Mouse (Mus musculus) heart, embryonic 11.5 days (tissue): Measurements from ENCODE around the gene Fbxl3. TPM values are rescaled to one million over a fixed set of nuclear protein-coding genes. Genes with fewer than 3 reads are reported as not detected.

Source experiments
- ATAC-seq: fragments of 200-750 bp; cut with Nextera tagmentation; replicated peaks from 2 replicates; pipeline ENCODE4 v1.8.0; 2017; ENCODE audit warnings: moderate library complexity; ENCODE audit not compliant: insufficient number of reproducible peaks, low FRiP score, low TSS enrichment
- H3K27ac ChIP-seq: fragments of 300-500 bp; sonication (generic); 2 replicates; pipeline ENCODE4 v1.5.1; 2014; ENCODE audit warnings: mild to moderate bottlenecking, low read depth, low read length
- H3K27me3 ChIP-seq: fragments of 300-500 bp; sonication (generic); 2 replicates; pipeline ENCODE4 v1.6.1; 2014; ENCODE audit warnings: mild to moderate bottlenecking, low read length, mixed read lengths; ENCODE audit not compliant: control insufficient read depth, insufficient read depth
- H3K36me3 ChIP-seq: fragments of 300-500 bp; sonication (generic); 2 replicates; pipeline ENCODE4 v1.6.1; 2014; ENCODE audit warnings: mild to moderate bottlenecking, low read length, moderate library complexity, mixed read lengths; ENCODE audit not compliant: control insufficient read depth, insufficient read depth
- H3K4me1 ChIP-seq: fragments of 300-500 bp; sonication (generic); 2 replicates; pipeline ENCODE4 v1.6.1; 2014; ENCODE audit warnings: low read length; ENCODE audit not compliant: control insufficient read depth, insufficient read depth
- H3K4me2 ChIP-seq: fragments of 300-500 bp; sonication (generic); 2 replicates; pipeline ENCODE4 v1.6.1; 2014; ENCODE audit warnings: mild to moderate bottlenecking, moderate library complexity
- H3K4me3 ChIP-seq: fragments of 300-500 bp; sonication (generic); 2 replicates; pipeline ENCODE4 v1.5.1; 2014; ENCODE audit warnings: low read depth, low read length
- H3K9ac ChIP-seq: fragments of 300-500 bp; sonication (generic); 2 replicates; pipeline ENCODE4 v1.6.1; 2014; ENCODE audit warnings: mild to moderate bottlenecking, low read depth, low read length, moderate library complexity
- H3K9me3 ChIP-seq: fragments of 300-500 bp; sonication (generic); replicated peaks from 2 replicates; pipeline ENCODE4 v1.6.1; 2016; ENCODE audit warnings: low read length; ENCODE audit not compliant: control insufficient read depth
- WGBS: fragments of 180-500 bp; shearing (Covaris S2); extraction: QIAGEN DNeasy Blood & Tissue Kit; methylation state at CpG from one replicate; pipeline ENCODE4 v1.1.7; 2014; ENCODE audit not compliant: insufficient replicate concordance; 5-methylcytosine and 5-hydroxymethylcytosine counted together
- polyA plus RNA-seq: library from polyadenylated mRNA; unstranded; fragments of >200 nt; fragmentation: Nextera tagmentation; extraction: Ambion mirVana; gene quantifications from 2 replicates; pipeline ENCODE4 v1.2.1, GENCODE M21; 2014

Gene Fbxl3
- polyA plus RNA-seq, 1 experiment from 2014 or later, result 23.0 TPM

DNA sequence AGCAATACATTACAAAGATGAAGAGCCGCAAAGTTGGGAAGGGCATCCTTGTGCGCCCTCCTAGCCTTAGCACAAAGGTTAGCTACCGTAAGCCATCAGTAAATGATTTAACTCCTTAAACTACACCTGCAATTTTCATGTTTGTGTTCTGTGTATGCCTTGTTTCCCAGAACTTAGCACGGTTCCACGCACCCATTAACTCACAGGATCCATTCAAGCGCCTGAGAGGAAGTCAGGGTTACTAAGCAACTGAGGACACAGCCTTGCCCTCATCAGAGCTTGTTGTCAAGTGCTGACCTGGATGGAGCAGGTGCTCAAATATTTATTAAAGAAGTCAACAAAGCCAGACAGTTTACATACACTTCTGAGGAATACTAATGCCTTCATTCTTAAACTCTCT is 2.9 kb upstream of the Fbxl3 start:
- Histone ChIP-seq H3K9ac (no peak overlapping the region), H3K36me3 (no peaks in the 10 kb centered on the region), H3K4me3 (no peak overlapping the region), H3K27me3 (no peaks in the 10 kb centered on the region), H3K4me1 (no peaks in the 10 kb centered on the region), H3K9me3 (no peaks in the 10 kb centered on the region), H3K27ac (no peak overlapping the region), H3K4me2 (no peak overlapping the region)
- ATAC-seq, result no peak
- 75% methylated on average over 6 of the region's 6 CpGs for WGBS

- Histone ChIP-seq H3K4me1 (no peaks in the 10 kb centered on the region), H3K9me3 (no peaks in the 10 kb centered on the region), H3K4me2 (no peak overlapping the region), H3K4me3 (no peak overlapping the region), H3K9ac (no peak overlapping the region), H3K36me3 (0 out of 2 replicates have a peak, but pooled peaks cover 2% of the 10 kb centered on the region), H3K27me3 (no peaks in the 10 kb centered on the region), H3K27ac (no peak overlapping the region)
- 70% methylated on average over 3 of the region's 3 CpGs for WGBS
- ATAC-seq, result no peak
Measured at GRCm38 (mm10) chr14:103101171-103101570, 1.8 kb upstream of the Fbxl3 start.

GRCm38 (mm10) chr14:103100296-103100695 is 930 bp upstream of the Fbxl3 start:
- no peaks in the 10 kb centered on the region for H3K4me1 ChIP-seq
- WGBS, result 82% methylated on average over 13 of the region's 13 CpGs
- no peak overlapping the region for H3K27ac ChIP-seq
- peak overlapping the region; percentile 77; the same call in 1 of the 2 replicates for H3K4me2 ChIP-seq
- 0 out of 2 replicates have a peak, but pooled peaks cover 2% of the 10 kb centered on the region for H3K36me3 ChIP-seq
- no peak overlapping the region for H3K4me3 ChIP-seq
- no peaks in the 10 kb centered on the region for H3K27me3 ChIP-seq
- no peaks in the 10 kb centered on the region for H3K9me3 ChIP-seq
- no peak for ATAC-seq
- H3K9ac ChIP-seq, result no peak overlapping the region

GRCm38 (mm10) chr14:103098587-103099235 is 655 bp downstream of the Fbxl3 start:
- peak overlapping the region; percentile 100 for H3K9ac ChIP-seq
- peak overlapping the region; percentile 92 for H3K4me3 ChIP-seq
- WGBS, result under 1% methylated on average over 47 of the region's 86 CpGs
- H3K9me3 ChIP-seq, result no peaks in the 10 kb centered on the region
- ATAC-seq, result peak; percentile 82
- H3K27ac ChIP-seq, result peak overlapping the region; percentile 100
- 0 out of 2 replicates have a peak, but pooled peaks cover 2% of the 10 kb centered on the region for H3K36me3 ChIP-seq
- no peaks in the 10 kb centered on the region for H3K4me1 ChIP-seq
- no peaks in the 10 kb centered on the region for H3K27me3 ChIP-seq
- H3K4me2 ChIP-seq, result peak overlapping the region; percentile 77

DNA sequence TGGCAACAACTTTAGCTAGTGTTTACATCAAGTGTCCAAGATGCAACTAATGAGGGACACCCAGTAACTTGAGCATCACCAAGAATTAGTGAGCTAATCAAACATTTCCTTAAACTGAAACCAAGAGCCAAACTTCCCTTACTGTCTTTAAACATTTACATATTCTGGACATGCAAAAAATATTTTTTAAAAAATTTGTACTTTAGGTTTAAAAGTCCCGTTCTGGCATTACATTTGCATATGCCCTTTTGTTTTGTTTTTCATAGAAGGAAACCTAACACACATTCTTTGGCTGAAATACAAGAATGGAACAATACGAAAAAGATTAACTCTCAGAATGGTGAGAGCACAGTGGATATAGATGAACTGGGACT is 1.2 kb downstream of the Fbxl3 start:
- no peaks in the 10 kb centered on the region for H3K4me1 ChIP-seq
- peak overlapping the region; percentile 100; the same call in 1 of the 2 replicates for H3K27ac ChIP-seq
- ATAC-seq, result no peak
- H3K27me3 ChIP-seq, result no peaks in the 10 kb centered on the region
- H3K4me3 ChIP-seq, result peak overlapping the region; percentile 92
- WGBS, result 2% methylated on average over 2 of the region's 2 CpGs
- H3K9me3 ChIP-seq, result no peaks in the 10 kb centered on the region
- 0 out of 2 replicates have a peak, but pooled peaks cover 2% of the 10 kb centered on the region for H3K36me3 ChIP-seq
- H3K9ac ChIP-seq, result peak overlapping the region; percentile 100
- peak overlapping the region; percentile 77 for H3K4me2 ChIP-seq

DNA sequence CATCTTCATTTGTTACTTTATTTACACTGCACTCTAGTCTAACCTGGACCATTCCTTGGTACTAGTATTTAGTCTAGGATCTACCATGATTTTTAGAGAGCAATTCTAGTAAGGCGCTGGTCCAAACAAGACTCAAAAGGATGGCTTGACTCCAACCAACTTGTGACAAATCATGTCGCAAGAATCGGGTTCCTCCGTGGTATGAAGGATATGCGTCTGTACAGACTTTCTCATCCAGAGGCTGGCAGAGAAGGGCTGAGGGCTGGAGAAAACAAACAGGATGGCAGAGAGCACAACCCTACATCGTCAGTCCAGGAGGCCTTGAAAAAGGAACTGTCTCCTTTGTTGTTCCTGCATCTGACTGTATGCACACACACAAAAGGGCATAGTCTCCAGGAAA is 2.7 kb downstream of the Fbxl3 start:
- Histone ChIP-seq H3K9me3 (no peaks in the 10 kb centered on the region), H3K4me3 (no peak overlapping the region), H3K4me1 (no peaks in the 10 kb centered on the region), H3K36me3 (0 out of 2 replicates have a peak, but pooled peaks cover 2% of the 10 kb centered on the region), H3K27ac (no peak overlapping the region), H3K27me3 (no peaks in the 10 kb centered on the region), H3K4me2 (no peak overlapping the region), H3K9ac (no peak overlapping the region)
- ATAC-seq, result no peak
- 80% methylated on average over 6 of the region's 6 CpGs for WGBS

GRCm38 (mm10) chr14:103095826-103096225 is 3.5 kb downstream of the Fbxl3 start:
- Histone ChIP-seq H3K36me3 (0 out of 2 replicates have a peak, but pooled peaks cover 2% of the 10 kb centered on the region), H3K4me2 (no peak overlapping the region), H3K27ac (no peak overlapping the region), H3K4me1 (no peaks in the 10 kb centered on the region), H3K27me3 (no peaks in the 10 kb centered on the region), H3K9me3 (no peaks in the 10 kb centered on the region), H3K9ac (no peak overlapping the region), H3K4me3 (no peak overlapping the region)
- no peak for ATAC-seq
- WGBS, result 90% methylated on average over 8 of the region's 8 CpGs

DNA sequence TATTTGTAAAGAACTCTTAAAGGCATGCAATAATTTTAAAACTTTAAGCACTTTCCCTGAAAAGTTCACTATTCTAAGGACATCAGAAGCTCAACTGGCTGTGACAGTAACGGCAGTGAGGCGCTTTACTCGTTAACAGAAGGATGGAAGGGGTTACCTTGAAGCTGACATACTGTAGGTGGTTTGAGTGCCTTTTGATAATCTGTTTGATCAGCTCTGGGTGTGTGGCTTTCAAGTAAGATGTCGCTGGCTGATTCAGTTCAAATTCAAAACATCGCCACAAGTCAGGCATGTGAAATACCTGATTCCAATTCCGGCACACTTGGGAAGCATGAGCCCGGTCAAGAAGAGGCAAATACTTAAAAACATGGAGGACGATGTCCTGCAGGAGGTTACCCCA is 4.3 kb downstream of the Fbxl3 start:
- Histone ChIP-seq H3K4me1 (no peaks in the 10 kb centered on the region), H3K9ac (no peak overlapping the region), H3K36me3 (0 out of 2 replicates have a peak, but pooled peaks cover 2% of the 10 kb centered on the region), H3K4me3 (no peak overlapping the region), H3K27me3 (no peaks in the 10 kb centered on the region), H3K4me2 (no peak overlapping the region), H3K27ac (no peak overlapping the region), H3K9me3 (no peaks in the 10 kb centered on the region)
- WGBS, result 94% methylated on average over 8 of the region's 8 CpGs
- no peak for ATAC-seq

- H3K9me3 ChIP-seq, result no peaks in the 10 kb centered on the region
- H3K36me3 ChIP-seq, result peaks cover 5% of the 10 kb centered on the region; the same call in 1 of the 2 replicates
- H3K4me2 ChIP-seq, result no peak overlapping the region
- H3K27me3 ChIP-seq, result no peaks in the 10 kb centered on the region
- H3K4me1 ChIP-seq, result no peaks in the 10 kb centered on the region
- H3K27ac ChIP-seq, result no peak overlapping the region
- no peak overlapping the region for H3K4me3 ChIP-seq
- no peak for ATAC-seq
- H3K9ac ChIP-seq, result no peak overlapping the region
- WGBS, result 43% methylated on average over 4 of the region's 4 CpGs
Measured at GRCm38 (mm10) chr14:103093670-103094069, 5.7 kb downstream of the Fbxl3 start.
